ENCODE assay signal across 7 mouse cellular contexts in genomic region chr4:147123797-147124196, GRCm38 (mm10). TPM values are rescaled to one million over a fixed set of nuclear protein-coding genes. Genes with fewer than 3 reads are reported as not detected.
A peak's percentile ranks its signal among the peaks of the same experiment; 100 is the strongest.
DNase-seq lines count a peak whose midpoint lies in the region; ATAC-seq and TF ChIP-seq lines count a peak whose summit lies in the region.
"Not testable (repeated sequence)": the region's sequence is repeated elsewhere in the genome, so short reads cannot be mapped to it uniquely, and the experiment has no call there.
"Had no signal": no experiment of that assay in that cellular context is flagged by ENCODE, and none has a peak within 500 bp of the region (broad histone marks: within the 10 kb centered on the region; RNA-seq: fewer than 3 reads in every experiment).

No protein-coding gene starts in this region.

- not testable (repeated sequence) for H3K27me3 ChIP-seq in embryonic facial prominence, embryonic 11.5 days (ENCODE audit: control insufficient read depth, insufficient read depth, low read length); forebrain, embryonic 10.5 days (ENCODE audit: poor library complexity, severe bottlenecking); heart, embryonic 10.5 days (ENCODE audit: insufficient read depth, poor library complexity, severe bottlenecking); limb, embryonic 10.5 days (ENCODE audit: low read depth, poor library complexity, severe bottlenecking); stomach, postnatal 0 days (ENCODE audit: control insufficient read depth, insufficient read depth, low read length)

- H3K36me3 ChIP-seq in embryonic facial prominence, embryonic 11.5 days (replicated peaks; ENCODE audit: control insufficient read depth, insufficient read depth, low read depth, low read length); forebrain, embryonic 10.5 days (replicated peaks); heart, embryonic 10.5 days; limb, embryonic 10.5 days; stomach, postnatal 0 days (ENCODE audit: control insufficient read depth, insufficient read depth, low read length): not testable (repeated sequence)

- H3K9me3 ChIP-seq in embryonic facial prominence, embryonic 11.5 days (replicated peaks; ENCODE audit: control insufficient read depth, low read length); heart, embryonic 10.5 days; limb, embryonic 10.5 days (replicated peaks): not testable (repeated sequence)
- peaks cover 48% of the 10 kb centered on the region for H3K9me3 ChIP-seq in forebrain, embryonic 10.5 days
- peaks cover 11% of the 10 kb centered on the region; the same call in 1 of the 2 replicates for H3K9me3 ChIP-seq in stomach, postnatal 0 days (ENCODE audit: control insufficient read depth, low read length)

- ATAC-seq in embryonic facial prominence, embryonic 11.5 days (replicated peaks; ENCODE audit: insufficient number of reproducible peaks, low FRiP score, low TSS enrichment, low read depth); stomach, postnatal 0 days (ENCODE audit: low FRiP score, low TSS enrichment): not testable (repeated sequence)

- not testable (repeated sequence) for H3K27ac ChIP-seq in embryonic facial prominence, embryonic 11.5 days (replicated peaks; ENCODE audit: low read depth, low read length); forebrain, embryonic 10.5 days; heart, embryonic 10.5 days; limb, embryonic 10.5 days; stomach, postnatal 0 days (replicated peaks)

- TF ChIP-seq CTCF in stomach, postnatal 0 days (IDR thresholded peaks at IDR 0.05; ENCODE audit: low read depth), result not testable (repeated sequence)

- DNase-seq in R1 (ENCODE audit: low read depth, low spot score), result peak; percentile 11
- DNase-seq in embryonic facial prominence, embryonic 11.5 days (ENCODE audit: low spot score), result peak; percentile 0
- peak; percentile 9 for DNase-seq in forebrain, embryonic 10.5 days (ENCODE audit: extremely low spot score, low spot score)
- peak; percentile 63 for DNase-seq in heart, embryonic 10.5 days (ENCODE audit: low spot score)
- DNase-seq in limb, embryonic 10.5 days (ENCODE audit: low spot score), result peak; percentile 23
- DNase-seq in stomach, postnatal 0 days (ENCODE audit: low spot score), result peak; percentile 7

- not testable (repeated sequence) for H3K9ac ChIP-seq in embryonic facial prominence, embryonic 11.5 days (replicated peaks; ENCODE audit: low read length); stomach, postnatal 0 days (ENCODE audit: low read length)

- H3K4me3 ChIP-seq in embryonic facial prominence, embryonic 11.5 days (ENCODE audit: low read depth, low read length); forebrain, embryonic 10.5 days; heart, embryonic 10.5 days; limb, embryonic 10.5 days; stomach, postnatal 0 days (ENCODE audit: low read depth, low read length): not testable (repeated sequence)

- TF ChIP-seq EP300 in stomach, postnatal 0 days (optimal IDR thresholded peaks at IDR 0.05), result not testable (repeated sequence)

- H3K4me1 ChIP-seq in embryonic facial prominence, embryonic 11.5 days (ENCODE audit: control insufficient read depth, insufficient read depth, low read length); forebrain, embryonic 10.5 days; heart, embryonic 10.5 days; limb, embryonic 10.5 days; stomach, postnatal 0 days (replicated peaks; ENCODE audit: control insufficient read depth, insufficient read depth): not testable (repeated sequence)

- not testable (repeated sequence) for H3K4me2 ChIP-seq in embryonic facial prominence, embryonic 11.5 days (ENCODE audit: low read depth, low read length); stomach, postnatal 0 days (replicated peaks; ENCODE audit: low read depth)

RNA-seq across cellular contexts. Expression of gene Zfp991, which starts 8.0 kb away (rescaled TPM):
- 10.4 and 12.6 TPM in 2 replicates for polyA plus RNA-seq in embryonic facial prominence, embryonic 11.5 days (2014; fragmentation: Nextera tagmentation; extraction: Ambion mirVana)
- 7.8 and 8.3 TPM in 2 replicates for polyA plus RNA-seq in forebrain, embryonic 10.5 days (2016; fragmentation: Nextera tagmentation; extraction: Ambion mirVana)
- 7.4 and 9.9 TPM in 2 replicates for polyA plus RNA-seq in heart, embryonic 10.5 days (2016; fragmentation: Nextera tagmentation; extraction: Ambion mirVana)
- polyA plus RNA-seq in limb, embryonic 10.5 days (2016; fragmentation: Nextera tagmentation; extraction: Ambion mirVana), result 8.3 and 9.5 TPM in 2 replicates
- 3.9 and 4.3 TPM in 2 replicates for polyA plus RNA-seq in stomach, postnatal 0 days (2015; fragmentation: Nextera tagmentation; extraction: Ambion mirVana)
- polyA plus RNA-seq: G1E had no signal

Comparison
In these comparisons a context has a peak if more than half of its experiments do, and no peak if none do; other contexts are left out.
1. DNase-seq: peak in every context shown above with its lines; median percentile 63 in heart, embryonic 10.5 days; 23 in limb, embryonic 10.5 days; 11 in R1; 9 in forebrain, embryonic 10.5 days; 7 in stomach, postnatal 0 days; 0 in embryonic facial prominence, embryonic 11.5 days.